ENCODE assay signal across 8 mouse cellular contexts in the genomic region with DNA sequence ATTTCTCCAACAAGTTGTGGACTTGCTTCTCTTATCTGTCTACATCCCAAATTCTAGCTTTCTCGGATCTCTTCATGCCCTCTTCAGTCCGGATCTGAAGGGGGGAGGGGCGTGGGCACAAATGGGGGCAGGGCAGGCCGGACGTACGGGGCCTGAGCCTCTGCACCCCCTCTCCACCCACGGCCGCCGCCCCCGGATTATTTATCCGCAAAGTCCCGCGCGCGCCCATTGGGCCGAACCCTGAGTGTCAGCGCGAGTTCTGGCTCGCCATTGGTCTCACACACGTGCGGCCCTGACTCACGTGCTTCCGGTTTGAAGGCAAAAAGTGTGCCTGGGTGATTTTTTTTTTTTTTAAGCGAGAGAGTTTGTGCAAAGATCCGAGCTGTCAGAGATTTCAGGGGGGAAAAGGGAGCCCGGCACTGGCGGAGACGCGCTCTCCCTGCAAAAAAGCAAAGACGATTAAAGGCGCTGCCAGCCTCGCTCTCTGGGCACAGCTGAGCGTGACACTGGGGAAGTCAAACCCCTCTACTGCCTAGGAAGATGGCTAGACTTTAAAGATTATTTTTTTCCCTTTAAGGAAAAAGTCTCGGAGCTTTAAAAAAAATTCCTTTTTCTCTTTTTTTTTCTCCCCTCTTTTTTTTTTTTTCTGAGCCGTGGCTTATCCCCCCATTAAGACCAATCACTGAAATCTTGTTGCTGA. TPM values are rescaled to one million over a fixed set of nuclear protein-coding genes. Genes with fewer than 3 reads are reported as not detected.
DNase-seq lines count a peak whose midpoint lies in the region; ATAC-seq lines count a peak whose summit lies in the region.

A gene (plus strand): TSS at position 388 of the 700 bp plus-strand sequence.

- intact Hi-C loops in left cerebral cortex, postnatal 14 days (cut with DNase I), result no loop called here

- H3K4me2 ChIP-seq in liver, embryonic 16.5 days (ENCODE audit: low read depth, low read length), result peak within 1 kb of the TSS; percentile 46

- WGBS in hindbrain, embryonic 10.5 days, result under 1% methylated on average over 35 of the region's 35 CpGs
- under 1% methylated on average over 35 of the region's 35 CpGs for WGBS in liver, embryonic 16.5 days (ENCODE audit: insufficient replicate concordance)

- peak within 1 kb of the TSS; percentile 90 for H3K27ac ChIP-seq in hindbrain, embryonic 10.5 days
- no peak within 1 kb of the TSS for H3K27ac ChIP-seq in liver, embryonic 16.5 days (ENCODE audit: low read length)

- ATAC-seq in liver, embryonic 16.5 days (ENCODE audit: low read depth), result no peak

- H3K27me3 ChIP-seq in hindbrain, embryonic 10.5 days (ENCODE audit: insufficient read depth, poor library complexity, severe bottlenecking), result peaks cover 100% of the 10 kb centered on the region
- H3K27me3 ChIP-seq in liver, embryonic 16.5 days (ENCODE audit: control insufficient read depth, insufficient read depth, low read depth, low read length), result peaks cover 99% of the 10 kb centered on the region

- no peaks in the 10 kb centered on the region for H3K36me3 ChIP-seq in hindbrain, embryonic 10.5 days
- no peaks in the 10 kb centered on the region for H3K36me3 ChIP-seq in liver, embryonic 16.5 days (ENCODE audit: control insufficient read depth, insufficient read depth)

- DNase-seq in 3T3-L1 (ENCODE audit: low read depth, low spot score), result peak; percentile 94
- DNase-seq in ES-CJ7 (ENCODE audit: low read depth, low spot score), result peak; percentile 84
- DNase-seq in embryo, embryonic 11 days, result peak; percentile 92
- peak; percentile 82 for DNase-seq in hindbrain, embryonic 10.5 days (ENCODE audit: low spot score)
- DNase-seq in ovary, adult 18-20 months (ENCODE audit: low spot score), result no peak
- DNase-seq in left cerebral cortex, postnatal 14 days (ENCODE audit: low spot score in 2 of 2), result no peak
- DNase-seq in spleen, postnatal 10 days (ENCODE audit: low spot score in 2 of 2), result no peak

- H3K9me3 ChIP-seq in hindbrain, embryonic 10.5 days, result no peaks in the 10 kb centered on the region
- H3K9me3 ChIP-seq in liver, embryonic 16.5 days (replicated peaks; ENCODE audit: control insufficient read depth, low read length), result no peaks in the 10 kb centered on the region

- H3K9ac ChIP-seq in liver, embryonic 16.5 days (ENCODE audit: low read depth, low read length), result no peak within 1 kb of the TSS

- H3K4me3 ChIP-seq in hindbrain, embryonic 10.5 days, result peak within 1 kb of the TSS; percentile 66
- peak within 1 kb of the TSS; percentile 39 for H3K4me3 ChIP-seq in liver, embryonic 16.5 days (ENCODE audit: low read depth, low read length)

- H3K4me1 ChIP-seq in hindbrain, embryonic 10.5 days (replicated peaks), result peaks cover 38% of the 10 kb centered on the region
- no peaks in the 10 kb centered on the region; the same call in 1 of the 2 replicates for H3K4me1 ChIP-seq in liver, embryonic 16.5 days (ENCODE audit: control insufficient read depth, low read depth, low read length)

RNA-seq across cellular contexts. Expression of the gene that starts here (rescaled TPM):
- polyA plus RNA-seq in hindbrain, embryonic 10.5 days (2016; fragmentation: Nextera tagmentation; extraction: Ambion mirVana), result 3.5 and 3.8 TPM in 2 replicates
- not detected in 2 replicates for polyA plus RNA-seq in liver, embryonic 16.5 days (2015; fragmentation: Nextera tagmentation; extraction: Ambion mirVana)
- not detected for total RNA-seq in left cerebral cortex, postnatal 14 days (2021)

Comparison
In these comparisons a context has a peak if more than half of its experiments do, and no peak if none do; other contexts are left out.
1. DNase-seq: peak in 3T3-L1 (single experiment), ES-CJ7 (single experiment), embryo, embryonic 11 days (single experiment) and hindbrain, embryonic 10.5 days (single experiment); none in ovary, adult 18-20 months (single experiment), left cerebral cortex, postnatal 14 days (0 of 2) and spleen, postnatal 10 days (0 of 2).